Mouse (Mus musculus) stomach, embryonic 16.5 days (tissue): ENCODE results near the gene Spats2l. TPM values are rescaled to one million over a fixed set of nuclear protein-coding genes. Genes with fewer than 3 reads are reported as not detected.

Source experiments
- ATAC-seq: fragments of 200-750 bp; cut with Nextera tagmentation; 2 replicates; pipeline ENCODE4 v1.8.0; 2017; ENCODE audit warnings: moderate number of reproducible peaks, moderate TSS enrichment; ENCODE audit not compliant: insufficient read depth, low FRiP score
- H3K27ac ChIP-seq: fragments of 300-500 bp; sonication (generic); 2 replicates; pipeline ENCODE4 v1.5.1; 2014; ENCODE audit warnings: low read length
- H3K27me3 ChIP-seq: fragments of 300-500 bp; sonication (generic); 2 replicates; pipeline ENCODE4 v1.6.1; 2014; ENCODE audit warnings: low read length, control low read depth, mixed read lengths; ENCODE audit not compliant: control insufficient read depth, insufficient read depth
- H3K36me3 ChIP-seq: fragments of 300-500 bp; sonication (generic); 2 replicates; pipeline ENCODE4 v1.6.1; 2014; ENCODE audit warnings: low read length; ENCODE audit not compliant: control insufficient read depth, insufficient read depth
- H3K4me1 ChIP-seq: fragments of 300-500 bp; sonication (generic); 2 replicates; pipeline ENCODE4 v1.6.1; 2014; ENCODE audit warnings: low read length, control low read depth, mixed read lengths; ENCODE audit not compliant: control insufficient read depth, insufficient read depth
- H3K4me2 ChIP-seq: fragments of 300-500 bp; sonication (generic); 2 replicates; pipeline ENCODE4 v1.6.1; 2014; ENCODE audit warnings: low read depth, low read length, mixed read lengths
- H3K4me3 ChIP-seq: fragments of 300-500 bp; sonication (generic); replicated peaks from 2 replicates; pipeline ENCODE4 v1.5.1; 2014; ENCODE audit warnings: mild to moderate bottlenecking, low read length
- H3K9ac ChIP-seq: fragments of 300-500 bp; sonication (generic); 2 replicates; pipeline ENCODE4 v1.6.1; 2014; ENCODE audit warnings: low read length
- H3K9me3 ChIP-seq: fragments of 300-500 bp; sonication (generic); replicated peaks from 2 replicates; pipeline ENCODE4 v1.6.1; 2016; ENCODE audit warnings: low read length, control low read depth; ENCODE audit not compliant: control insufficient read depth
- WGBS: fragments of 180-500 bp; shearing (Covaris S2); extraction: QIAGEN DNeasy Blood & Tissue Kit; methylation state at CpG from one replicate; pipeline ENCODE4 v1.1.7; 2014; 5-methylcytosine and 5-hydroxymethylcytosine counted together
- polyA plus RNA-seq: library from polyadenylated mRNA; unstranded; fragments of >200 nt; fragmentation: Nextera tagmentation; extraction: Ambion mirVana; gene quantifications from 2 replicates; pipeline ENCODE4 v1.2.1, GENCODE M21; 2015

Spats2l gene
- polyA plus RNA-seq, 1 experiment from 2014 or later = 95.9 TPM

GRCm38 (mm10) chr1:57807882-57808281 is 33.9 kb downstream of the Spats2l start:
- no peak overlapping the region for H3K27ac ChIP-seq
- peaks cover 5% of the 10 kb centered on the region for H3K9me3 ChIP-seq
- no peaks in the 10 kb centered on the region for H3K27me3 ChIP-seq
- no peak overlapping the region for H3K9ac ChIP-seq
- no peak overlapping the region for H3K4me2 ChIP-seq
- WGBS = 49% methylated on average over 7 of the region's 7 CpGs
- no peaks in the 10 kb centered on the region for H3K4me1 ChIP-seq
- H3K36me3 ChIP-seq = peaks cover 7% of the 10 kb centered on the region; the same call in 1 of the 2 replicates
- H3K4me3 ChIP-seq = no peak overlapping the region
- ATAC-seq = no peak; the same call in 1 of the 2 replicates

GRCm38 (mm10) chr1:57810221-57810620 is 36.3 kb downstream of the Spats2l start:
- Histone ChIP-seq H3K27me3 (no peaks in the 10 kb centered on the region), H3K9ac (no peak overlapping the region), H3K4me2 (no peak overlapping the region), H3K9me3 (peaks cover 5% of the 10 kb centered on the region), H3K36me3 (peaks cover 7% of the 10 kb centered on the region; the same call in 1 of the 2 replicates), H3K27ac (no peak overlapping the region), H3K4me3 (no peak overlapping the region), H3K4me1 (no peaks in the 10 kb centered on the region)
- 59% methylated on average over 4 of the region's 4 CpGs for WGBS
- ATAC-seq = no peak

- H3K4me2 ChIP-seq = no peak overlapping the region
- H3K4me1 ChIP-seq = peaks cover 9% of the 10 kb centered on the region; the same call in 1 of the 2 replicates
- no peak overlapping the region for H3K27ac ChIP-seq
- H3K9ac ChIP-seq = no peak overlapping the region
- ATAC-seq = no peak
- no peak overlapping the region for H3K4me3 ChIP-seq
- no peaks in the 10 kb centered on the region for H3K27me3 ChIP-seq
- no peaks in the 10 kb centered on the region for H3K36me3 ChIP-seq
- no peaks in the 10 kb centered on the region for H3K9me3 ChIP-seq
- 54% methylated on average over 2 of the region's 2 CpGs for WGBS
Observed at GRCm38 (mm10) chr1:57817103-57817502, 43.1 kb downstream of the Spats2l start.

- no peak for ATAC-seq
- 49% methylated on average over 6 of the region's 6 CpGs for WGBS
- H3K4me3 ChIP-seq = no peak overlapping the region
Observed at GRCm38 (mm10) chr1:57820428-57820997, 46.6 kb downstream of the Spats2l start.

DNA sequence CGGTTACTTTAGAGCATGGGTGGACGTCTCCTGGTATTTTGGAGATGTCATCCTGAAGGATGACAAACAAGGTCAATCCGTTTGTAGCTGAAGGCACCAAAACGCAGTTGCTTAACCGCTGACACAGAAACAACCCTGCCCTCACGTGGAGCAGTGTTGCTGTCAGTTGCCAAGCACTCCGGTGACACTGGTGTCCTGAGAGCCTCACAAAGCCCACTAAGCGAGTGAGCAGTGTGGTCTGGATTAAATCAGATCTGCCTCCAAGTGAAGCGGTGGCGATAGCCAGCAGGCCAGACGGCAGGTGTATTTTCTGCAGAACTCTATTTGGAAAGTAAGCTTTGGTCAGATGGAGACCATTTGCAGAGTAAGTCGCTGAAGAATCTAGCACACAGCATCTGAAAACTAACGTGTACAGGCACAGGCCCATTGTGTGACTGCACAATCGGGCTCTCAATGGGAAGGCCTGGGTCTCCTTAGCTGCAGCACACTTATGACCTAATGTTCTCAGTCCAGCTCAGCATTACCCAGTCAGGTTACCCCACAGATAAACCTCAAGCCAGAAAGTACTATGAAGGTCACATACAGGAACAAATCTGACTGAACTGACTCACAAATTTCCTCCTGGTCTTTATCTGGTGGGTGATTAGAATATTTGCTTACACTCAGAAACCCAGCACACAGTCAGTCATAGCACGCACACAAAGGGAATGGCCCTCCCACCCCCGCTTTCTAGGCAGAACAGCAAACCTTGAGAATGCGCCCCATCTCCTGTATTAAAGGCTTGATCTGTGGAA is 51.2 kb downstream of the Spats2l start:
- no peaks in the 10 kb centered on the region for H3K9me3 ChIP-seq
- H3K4me1 ChIP-seq = peaks cover 15% of the 10 kb centered on the region; the same call in 1 of the 2 replicates
- no peak overlapping the region for H3K9ac ChIP-seq
- peak; percentile 83 for ATAC-seq
- H3K4me2 ChIP-seq = no peak overlapping the region
- H3K4me3 ChIP-seq = no peak overlapping the region
- peak overlapping the region; percentile 73 for H3K27ac ChIP-seq
- WGBS = 56% methylated on average over 17 of the region's 17 CpGs
- no peaks in the 10 kb centered on the region for H3K27me3 ChIP-seq
- no peaks in the 10 kb centered on the region for H3K36me3 ChIP-seq

More at GRCm38 (mm10) chr1:57820428-57820997, 46.6 kb downstream of the Spats2l start:
- Histone ChIP-seq H3K9me3 (no peaks in the 10 kb centered on the region), H3K27ac (no peak overlapping the region), H3K27me3 (no peaks in the 10 kb centered on the region), H3K4me1 (peaks cover 18% of the 10 kb centered on the region; the same call in 1 of the 2 replicates), H3K9ac (no peak overlapping the region), H3K4me2 (no peak overlapping the region), H3K36me3 (no peaks in the 10 kb centered on the region)

DNA sequence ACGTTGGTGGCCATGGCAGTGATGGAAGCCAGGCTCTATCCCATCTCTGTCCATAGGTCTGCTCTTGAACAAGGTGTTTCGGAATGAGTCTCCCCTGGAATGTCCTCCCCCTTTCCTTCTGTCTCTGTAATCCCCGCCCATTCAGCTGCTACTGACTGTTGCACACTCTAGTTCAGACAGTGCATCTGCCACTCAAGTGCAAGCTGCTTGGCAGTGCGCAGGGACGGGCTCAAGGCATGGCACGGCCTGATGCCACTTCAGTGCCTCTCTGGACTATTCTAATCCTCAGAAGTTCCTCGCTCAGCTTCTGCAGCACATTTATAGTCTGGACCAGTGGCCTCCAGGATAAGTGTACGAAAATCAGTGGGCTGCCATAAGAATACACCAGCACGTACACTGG is 52.3 kb downstream of the Spats2l start:
- no peaks in the 10 kb centered on the region for H3K27me3 ChIP-seq
- no peaks in the 10 kb centered on the region for H3K36me3 ChIP-seq
- H3K4me1 ChIP-seq = peaks cover 13% of the 10 kb centered on the region; the same call in 1 of the 2 replicates
- 87% methylated on average over 9 of the region's 9 CpGs for WGBS
- H3K4me2 ChIP-seq = no peak overlapping the region
- ATAC-seq = no peak
- no peak overlapping the region for H3K9ac ChIP-seq
- no peak overlapping the region for H3K4me3 ChIP-seq
- H3K9me3 ChIP-seq = no peaks in the 10 kb centered on the region
- H3K27ac ChIP-seq = no peak overlapping the region

DNA sequence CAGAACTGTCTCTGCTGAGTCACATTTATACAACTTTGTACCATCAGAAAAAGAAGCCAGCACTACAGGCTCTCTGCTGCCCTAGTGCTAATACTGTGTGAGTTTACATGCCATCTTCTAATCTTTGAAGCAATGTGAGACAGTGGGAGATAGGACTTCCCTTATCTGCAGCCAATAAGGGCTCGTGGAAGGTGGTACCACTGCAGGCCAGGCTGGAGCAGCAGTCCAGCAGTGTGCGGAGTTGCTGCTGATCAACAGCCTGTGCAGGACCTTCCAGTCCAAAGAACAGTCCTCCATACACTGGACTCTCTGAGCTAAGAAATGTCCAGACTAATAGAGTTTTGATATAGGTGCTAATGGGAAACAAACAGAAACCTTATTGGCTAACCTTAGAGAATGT is 59.2 kb downstream of the Spats2l start:
- no peak overlapping the region for H3K9ac ChIP-seq
- no peak overlapping the region for H3K4me3 ChIP-seq
- no peak for ATAC-seq
- no peaks in the 10 kb centered on the region for H3K36me3 ChIP-seq
- no peaks in the 10 kb centered on the region for H3K4me1 ChIP-seq
- 57% methylated on average over 2 of the region's 2 CpGs for WGBS
- no peak overlapping the region for H3K4me2 ChIP-seq
- no peaks in the 10 kb centered on the region for H3K27me3 ChIP-seq
- H3K27ac ChIP-seq = no peak overlapping the region
- no peaks in the 10 kb centered on the region for H3K9me3 ChIP-seq

GRCm38 (mm10) chr1:57835128-57835527 is 61.2 kb downstream of the Spats2l start:
- H3K4me1 ChIP-seq = no peaks in the 10 kb centered on the region
- ATAC-seq = no peak
- H3K9me3 ChIP-seq = no peaks in the 10 kb centered on the region
- H3K4me3 ChIP-seq = no peak overlapping the region
- H3K36me3 ChIP-seq = no peaks in the 10 kb centered on the region
- 44% methylated on average over 7 of the region's 7 CpGs for WGBS
- H3K27me3 ChIP-seq = no peaks in the 10 kb centered on the region
- H3K4me2 ChIP-seq = no peak overlapping the region
- H3K27ac ChIP-seq = no peak overlapping the region
- no peak overlapping the region for H3K9ac ChIP-seq

DNA sequence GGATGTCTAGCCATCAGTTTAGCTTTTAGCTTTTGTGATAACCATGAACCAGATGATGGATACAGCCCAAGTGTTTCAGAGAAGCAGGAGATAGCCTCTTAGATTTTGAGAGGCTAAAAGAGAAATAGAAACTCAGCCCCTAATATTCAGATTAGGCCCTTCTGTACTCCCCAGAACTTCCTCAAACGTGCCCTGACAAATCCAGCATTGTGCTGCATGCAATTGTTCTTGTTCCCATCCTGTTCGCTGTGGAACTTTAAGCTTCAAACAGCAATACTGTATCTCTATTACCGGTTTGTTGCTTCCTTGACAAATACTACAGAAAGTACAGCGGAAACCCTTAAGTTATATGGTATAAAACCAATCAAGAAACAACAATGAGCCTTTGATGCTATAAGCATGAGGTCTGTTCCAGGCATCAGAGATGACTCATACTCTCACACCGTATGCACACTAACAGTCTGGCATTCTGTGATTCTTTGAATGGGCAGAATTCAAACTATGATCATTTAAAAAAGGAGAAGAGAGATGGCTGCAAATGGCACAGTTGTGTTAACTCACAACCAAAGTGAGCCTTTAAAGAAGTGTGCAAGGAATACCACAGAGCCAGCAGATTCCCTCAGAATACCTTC is 62.8 kb downstream of the Spats2l start:
- Histone ChIP-seq H3K27me3 (no peaks in the 10 kb centered on the region), H3K9me3 (no peaks in the 10 kb centered on the region), H3K4me1 (no peaks in the 10 kb centered on the region), H3K27ac (no peak overlapping the region), H3K4me3 (no peak overlapping the region), H3K9ac (no peak overlapping the region), H3K4me2 (no peak overlapping the region), H3K36me3 (no peaks in the 10 kb centered on the region)
- WGBS = 63% methylated on average over 5 of the region's 5 CpGs
- ATAC-seq = no peak; the same call in 1 of the 2 replicates
